Mouse (Mus musculus) hindbrain, postnatal 0 days (tissue): Measurements from ENCODE around the gene Slc7a8. TPM values are rescaled to one million over a fixed set of nuclear protein-coding genes. Genes with fewer than 3 reads are reported as not detected.

Experiments used
- ATAC-seq: fragments of 200-750 bp; cut with Nextera tagmentation; 2 replicates; pipeline ENCODE4 v1.8.0; 2017; ENCODE audit warnings: mild to moderate bottlenecking, moderate TSS enrichment, moderate library complexity
- DNase-seq: peaks from one replicate; pipeline ENCODE4 v3.0.0-alpha.2; 2015; ENCODE audit warnings: low spot score
- H3K27ac ChIP-seq: fragments of 300-500 bp; sonication (generic); 2 replicates; pipeline ENCODE4 v1.5.1; 2014; ENCODE audit warnings: mild to moderate bottlenecking
- H3K27me3 ChIP-seq: fragments of 300-500 bp; sonication (generic); 2 replicates; pipeline ENCODE4 v1.6.1; 2014; ENCODE audit warnings: low read length, mixed read lengths; ENCODE audit not compliant: insufficient read depth
- H3K36me3 ChIP-seq: fragments of 300-500 bp; sonication (generic); 2 replicates; pipeline ENCODE4 v1.6.1; 2014; ENCODE audit warnings: low read length, mixed read lengths; ENCODE audit not compliant: insufficient read depth
- H3K4me1 ChIP-seq: fragments of 300-500 bp; sonication (generic); 2 replicates; pipeline ENCODE4 v1.6.1; 2014; ENCODE audit warnings: antibody characterized with exemption, low read length, mixed read lengths; ENCODE audit not compliant: insufficient read depth
- H3K4me2 ChIP-seq: fragments of 300-500 bp; sonication (generic); 2 replicates; pipeline ENCODE4 v1.6.1; 2014; ENCODE audit warnings: low read depth, mild to moderate bottlenecking, low read length, moderate library complexity, mixed read lengths
- H3K4me3 ChIP-seq: fragments of 300-500 bp; sonication (generic); 2 replicates; pipeline ENCODE4 v1.5.1; 2014; ENCODE audit warnings: low read length
- H3K9ac ChIP-seq: fragments of 300-500 bp; sonication (generic); replicated peaks from 2 replicates; pipeline ENCODE4 v1.6.1; 2014; ENCODE audit warnings: mild to moderate bottlenecking, low read length, moderate library complexity, mixed read lengths
- H3K9me3 ChIP-seq: fragments of 300-500 bp; sonication (generic); 2 replicates; pipeline ENCODE4 v1.6.1; 2016; ENCODE audit warnings: low read length, mixed read lengths
- CTCF ChIP-seq: IDR thresholded peaks from 2 replicates; pipeline ENCODE4 v1.5.1; 2016; ENCODE audit warnings: antibody characterized with exemption, control low read depth, low read depth
- WGBS: fragments of 180-500 bp; shearing (Covaris S2); extraction: QIAGEN DNeasy Blood & Tissue Kit; methylation state at CpG from one replicate; pipeline ENCODE4 v1.1.7; 2014; 5-methylcytosine and 5-hydroxymethylcytosine counted together
- polyA plus RNA-seq: library from polyadenylated mRNA; unstranded; fragments of >200 nt; fragmentation: Nextera tagmentation; extraction: Ambion mirVana; gene quantifications from 2 replicates; pipeline ENCODE4 v1.2.1, GENCODE M21; 2015
- total RNA-seq: library from RNA; depleted of rRNA; stranded (reverse); fragments of >200 nt; gene quantifications from 2 replicates; pipeline ENCODE4 v1.2.3, GENCODE M21; 2014

The Slc7a8 gene
- total and polyA plus RNA-seq, 2 experiments from 2014 or later, result 9.3 to 10.6 TPM

DNA sequence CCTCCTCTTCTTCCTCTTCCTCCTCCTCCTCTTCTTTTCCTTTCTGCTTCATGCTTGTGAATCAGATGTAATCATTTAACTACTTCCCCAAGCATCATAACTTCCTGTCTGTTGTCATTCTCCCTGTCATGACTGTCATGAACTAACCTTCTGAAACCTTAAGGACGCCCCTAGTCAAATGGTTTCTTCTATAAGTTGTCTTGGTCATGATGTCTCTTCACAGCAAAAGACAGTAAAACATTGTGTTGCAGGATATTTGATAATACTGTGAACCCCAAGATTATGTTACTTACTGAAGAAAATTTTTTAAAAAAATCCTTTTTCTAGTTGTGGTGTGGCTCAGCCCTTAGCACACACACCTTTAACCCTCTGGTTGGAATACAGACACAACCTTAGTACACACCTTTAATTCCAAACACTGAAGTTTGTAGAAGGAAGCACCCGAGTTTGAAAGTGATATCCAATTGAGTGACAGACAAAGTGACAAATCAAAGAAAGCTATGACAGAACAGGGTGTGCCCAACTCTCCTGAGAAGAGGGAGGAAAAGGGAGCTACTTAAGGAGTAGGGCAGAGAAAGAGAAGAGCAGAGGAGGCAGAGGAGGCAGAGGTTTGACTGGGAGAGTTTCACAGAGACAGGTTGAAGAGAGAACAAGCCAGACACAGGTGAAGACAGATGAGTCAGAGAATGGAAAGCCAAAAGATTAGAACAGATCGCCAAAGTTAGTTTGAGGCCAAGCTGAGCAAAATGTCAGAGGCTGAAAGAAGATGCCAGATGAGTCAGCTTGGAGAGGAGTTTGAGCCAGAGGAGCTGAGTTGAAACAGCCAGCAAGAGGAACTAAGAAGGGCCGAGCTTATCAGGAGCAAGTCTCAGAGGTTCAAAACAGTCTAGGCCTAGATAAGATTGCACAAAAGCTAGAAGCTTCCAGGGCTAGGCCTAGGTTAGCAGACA lies 27.2 kb upstream of the Slc7a8 start:
- DNase-seq (no peak), ATAC-seq (no peak)
- no peak overlapping the region for H3K27ac ChIP-seq
- 82% methylated on average over 4 of the region's 4 CpGs for WGBS
- no peaks in the 10 kb centered on the region for H3K27me3 ChIP-seq
- H3K4me1 ChIP-seq, result no peaks in the 10 kb centered on the region
- no peak overlapping the region for H3K4me3 ChIP-seq
- H3K9me3 ChIP-seq, result no peaks in the 10 kb centered on the region
- TF ChIP-seq CTCF, result no peak
- no peak overlapping the region for H3K4me2 ChIP-seq
- no peak overlapping the region for H3K9ac ChIP-seq
- H3K36me3 ChIP-seq, result no peaks in the 10 kb centered on the region

DNA sequence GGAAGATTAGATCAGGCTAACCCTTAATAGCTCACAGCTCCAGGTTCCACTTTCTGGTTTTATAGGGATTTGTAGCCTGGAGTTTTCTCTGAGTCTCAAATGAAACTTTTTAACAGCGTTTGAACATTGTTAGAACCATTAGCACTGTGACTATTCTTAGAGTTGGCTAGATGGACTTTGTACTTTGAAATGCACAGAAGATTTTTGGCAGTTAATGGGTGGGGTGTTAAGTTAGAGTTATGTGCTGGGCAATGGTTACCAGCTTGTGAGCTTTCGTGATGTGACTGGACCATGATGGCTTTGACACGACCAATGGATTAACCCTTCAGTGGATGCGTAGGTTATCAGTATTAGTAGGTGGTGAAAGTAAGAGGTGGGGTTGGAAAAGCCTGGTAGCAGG lies 24.4 kb upstream of the Slc7a8 start:
- no peak overlapping the region for H3K27ac ChIP-seq
- H3K27me3 ChIP-seq, result no peaks in the 10 kb centered on the region
- TF ChIP-seq CTCF, result no peak
- WGBS, result 87% methylated on average over 4 of the region's 4 CpGs
- H3K4me3 ChIP-seq, result no peak overlapping the region
- ATAC-seq (no peak), DNase-seq (no peak)
- H3K36me3 ChIP-seq, result no peaks in the 10 kb centered on the region
- no peaks in the 10 kb centered on the region for H3K9me3 ChIP-seq
- H3K4me2 ChIP-seq, result no peak overlapping the region
- no peaks in the 10 kb centered on the region for H3K4me1 ChIP-seq
- H3K9ac ChIP-seq, result no peak overlapping the region

DNA sequence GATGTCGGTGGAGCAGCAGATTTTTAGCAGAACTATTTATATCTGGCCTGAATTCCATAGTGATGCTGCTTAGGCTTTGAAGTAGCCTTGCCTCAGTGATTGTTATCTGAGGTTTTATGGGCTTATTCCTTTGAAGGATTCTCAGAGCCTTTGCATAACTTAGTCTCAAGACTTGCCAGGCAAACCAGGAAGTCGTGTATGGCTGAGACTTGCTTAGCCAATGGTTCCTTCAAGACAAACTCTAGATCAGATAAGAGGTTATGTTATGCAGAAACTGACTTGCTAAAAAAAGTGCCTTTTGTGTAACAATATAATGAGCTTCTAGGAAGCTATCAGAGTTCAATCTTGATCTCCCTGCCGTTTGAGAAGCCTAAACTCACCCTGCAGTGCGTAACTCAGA lies 20.7 kb upstream of the Slc7a8 start:
- H3K4me3 ChIP-seq, result no peak overlapping the region
- no peak for TF ChIP-seq CTCF
- no peaks in the 10 kb centered on the region for H3K9me3 ChIP-seq
- no peak overlapping the region for H3K27ac ChIP-seq
- H3K4me2 ChIP-seq, result no peak overlapping the region
- H3K9ac ChIP-seq, result no peak overlapping the region
- no peaks in the 10 kb centered on the region for H3K4me1 ChIP-seq
- H3K36me3 ChIP-seq, result no peaks in the 10 kb centered on the region
- H3K27me3 ChIP-seq, result no peaks in the 10 kb centered on the region
- 88% methylated on average over 4 of the region's 4 CpGs for WGBS
- DNase-seq, result no peak
- no peak for ATAC-seq

DNA sequence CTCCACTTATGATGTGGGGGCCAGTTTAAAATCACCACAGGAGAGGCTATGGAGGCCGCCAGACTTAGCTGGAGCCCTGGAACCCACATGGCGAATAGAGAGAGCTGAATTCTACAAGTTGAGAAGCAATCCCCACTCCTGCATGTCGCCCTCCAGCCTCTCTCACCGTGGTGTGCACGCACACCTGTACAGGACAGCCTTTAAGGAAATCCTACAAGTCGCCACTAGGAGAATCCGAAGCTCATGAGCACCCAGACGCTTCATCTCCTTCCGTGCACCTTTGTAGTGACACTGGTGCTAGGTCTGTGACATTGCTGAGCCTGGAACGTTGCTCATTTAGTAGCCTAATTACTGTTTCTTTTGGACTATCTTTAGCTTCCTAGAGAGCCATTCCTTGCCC lies 17.9 kb upstream of the Slc7a8 start:
- peak; percentile 36 for TF ChIP-seq CTCF
- DNase-seq (no peak), ATAC-seq (no peak)
- H3K4me3 ChIP-seq, result no peak overlapping the region
- H3K9me3 ChIP-seq, result no peaks in the 10 kb centered on the region
- no peak overlapping the region for H3K4me2 ChIP-seq
- no peaks in the 10 kb centered on the region for H3K27me3 ChIP-seq
- 63% methylated on average over 10 of the region's 10 CpGs for WGBS
- H3K9ac ChIP-seq, result no peak overlapping the region
- H3K27ac ChIP-seq, result no peak overlapping the region
- H3K36me3 ChIP-seq, result no peaks in the 10 kb centered on the region
- H3K4me1 ChIP-seq, result no peaks in the 10 kb centered on the region

DNA sequence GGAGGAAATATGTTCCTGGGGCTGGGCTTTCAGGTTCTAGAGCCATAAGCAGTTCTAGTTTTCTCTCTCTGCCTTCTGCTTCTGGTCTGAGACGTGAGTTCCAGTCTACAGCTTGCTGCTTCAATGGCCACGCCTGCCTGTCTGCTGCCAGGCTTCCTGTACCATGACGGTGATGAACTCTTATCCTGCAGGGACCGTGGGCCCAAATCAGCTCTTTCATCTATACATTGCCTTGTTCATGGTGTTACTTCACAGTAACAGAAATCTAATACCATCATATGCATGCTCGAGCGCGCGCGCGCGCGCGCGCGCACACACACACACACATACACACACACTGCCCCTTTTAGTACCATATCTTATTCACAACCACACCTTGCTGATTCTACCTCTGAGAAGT lies 15.0 kb upstream of the Slc7a8 start:
- ATAC-seq (no peak), DNase-seq (no peak)
- no peaks in the 10 kb centered on the region for H3K27me3 ChIP-seq
- no peaks in the 10 kb centered on the region for H3K4me1 ChIP-seq
- no peak overlapping the region for H3K9ac ChIP-seq
- H3K27ac ChIP-seq, result no peak overlapping the region
- no peak for TF ChIP-seq CTCF
- H3K4me3 ChIP-seq, result no peak overlapping the region
- no peaks in the 10 kb centered on the region for H3K9me3 ChIP-seq
- WGBS, result 95% methylated on average over 15 of the region's 15 CpGs
- no peaks in the 10 kb centered on the region for H3K36me3 ChIP-seq
- H3K4me2 ChIP-seq, result no peak overlapping the region

DNA sequence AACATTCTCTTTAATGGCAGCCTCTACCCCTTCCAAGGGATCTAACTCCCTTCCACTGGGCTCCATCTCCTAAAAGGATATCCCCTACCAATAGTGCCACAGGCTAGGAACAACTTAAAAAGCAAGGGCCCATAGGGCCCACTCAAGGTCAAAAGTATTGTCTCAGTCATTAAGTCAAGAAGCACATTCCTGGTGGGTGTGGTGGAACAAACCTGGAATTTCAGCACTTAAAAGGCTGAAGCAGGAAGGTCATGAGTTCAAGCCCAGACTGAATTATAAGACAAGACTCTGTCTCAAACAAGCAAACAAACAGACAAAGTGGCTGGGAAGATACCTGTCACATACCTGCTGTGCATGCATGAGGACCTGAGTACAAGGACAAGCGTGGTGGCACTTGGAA lies 14.2 kb upstream of the Slc7a8 start:
- ATAC-seq (no peak), DNase-seq (no peak)
- Histone ChIP-seq H3K9ac (no peak overlapping the region), H3K4me2 (no peak overlapping the region), H3K27ac (no peak overlapping the region), H3K4me3 (no peak overlapping the region), H3K9me3 (no peaks in the 10 kb centered on the region), H3K4me1 (no peaks in the 10 kb centered on the region), H3K36me3 (no peaks in the 10 kb centered on the region), H3K27me3 (no peaks in the 10 kb centered on the region)
- WGBS, result 85% methylated on average over 1 of the region's 1 CpGs
- TF ChIP-seq CTCF, result no peak
